Mouse (Mus musculus): Measurements from ENCODE around the gene Nfatc2ip. TPM values are rescaled to one million over a fixed set of nuclear protein-coding genes. Genes with fewer than 3 reads are reported as not detected.

The Nfatc2ip gene
- 22.7 TPM for total RNA-seq (2023)

DNA sequence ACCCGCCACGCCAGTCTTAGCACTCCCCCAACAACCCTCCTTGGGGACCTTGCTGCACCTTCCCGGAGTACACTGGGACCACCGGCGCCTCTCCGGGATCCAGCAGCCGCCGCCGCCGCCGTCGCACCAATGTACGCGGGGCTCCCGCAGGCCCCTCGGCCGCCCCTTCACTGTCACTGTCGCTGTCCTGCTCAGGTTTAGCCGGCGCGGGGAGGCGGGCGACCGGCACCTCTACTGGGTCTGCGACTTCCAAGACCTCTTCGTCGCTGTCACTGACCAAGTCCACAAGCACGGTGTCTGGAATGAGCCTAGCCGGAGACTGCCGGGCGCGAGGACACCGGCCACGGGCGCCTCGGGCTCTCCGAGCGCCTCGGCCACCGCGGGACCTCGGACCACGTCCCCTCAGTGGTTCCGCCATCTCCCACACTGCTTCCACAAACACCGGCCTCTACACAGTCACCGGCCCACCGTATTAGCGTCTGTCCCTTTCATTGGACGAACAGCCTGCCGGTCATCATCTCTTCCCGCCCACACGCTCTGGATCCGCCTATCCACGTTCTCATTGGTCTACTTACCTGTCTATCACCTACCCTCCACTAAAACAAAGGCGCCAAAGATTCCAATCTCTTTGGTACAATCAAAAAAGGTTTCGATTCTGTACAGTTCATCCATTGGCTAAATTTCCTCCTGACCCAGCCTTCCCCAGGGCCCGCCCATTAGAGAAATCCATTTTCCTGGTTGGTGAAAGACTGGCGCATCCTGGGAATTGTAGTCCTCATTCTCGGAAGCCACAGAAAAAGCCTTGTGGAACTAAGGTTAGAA is at the start of gene Nfatc2ip:
Nfatc2ip (minus strand) TSS at position 440 of the 822 bp plus-strand sequence.

GRCm38 (mm10) chr7:126428631-126429502 is 32.3 kb upstream of the Nfatc2ip start, which contains the start of gene Rabep2:
Gene Rabep2, plus strand, starts transcription at chr7:126428759.

GRCm38 (mm10) chr7:126414725-126415124 is 18.2 kb upstream of the Nfatc2ip start, which contains the start of gene Cd19:
Gene Cd19, minus strand, starts transcription at chr7:126414889.

GRCm38 (mm10) chr7:126377278-126378158 is 19.0 kb downstream of the Nfatc2ip start, which contains the start of gene Spns1:
Gene Spns1, minus strand, starts transcription at chr7:126377450.

DNA sequence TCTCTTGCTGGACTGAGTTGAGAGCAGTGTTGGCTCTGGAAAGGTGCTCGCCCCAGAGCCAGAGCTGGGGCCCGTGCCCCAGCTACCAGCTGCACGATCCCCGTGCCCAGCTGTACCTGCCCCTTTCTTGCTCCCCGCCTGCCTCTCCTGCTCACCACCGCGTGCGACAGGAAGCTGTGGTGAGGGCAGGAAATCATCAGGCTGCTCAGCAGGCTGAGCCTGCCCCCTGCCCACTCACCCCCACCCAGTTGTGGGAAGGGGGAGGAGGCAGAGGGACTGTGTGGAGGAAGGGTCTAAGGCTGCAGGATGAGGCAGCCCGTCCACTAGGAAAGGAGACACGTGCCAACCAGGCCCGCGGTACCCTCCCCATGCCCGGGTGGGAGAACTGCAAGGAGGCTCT is 27.1 kb downstream of the Nfatc2ip start, which contains the start of gene Lat:
Lat (minus strand) TSS at position 178 of the 400 bp plus-strand sequence.

Other genes with a start within 250 kb of the Nfatc2ip start
- 211 TPM for gene Xpo6, start 196.2 kb downstream of the Nfatc2ip start, total RNA-seq (2023)
- 50.2 TPM for gene Sbk1, start 124.1 kb downstream of the Nfatc2ip start, total RNA-seq (2023)
- gene Lat, start 27.2 kb downstream of the Nfatc2ip start, total RNA-seq (2023): 698 TPM
- gene Spns1, start 19.3 kb downstream of the Nfatc2ip start, total RNA-seq (2023): 85.7 TPM
- gene Cd19, start 18.2 kb upstream of the Nfatc2ip start, total RNA-seq (2023): 42.7 TPM
- gene Rabep2, start 32.0 kb upstream of the Nfatc2ip start, total RNA-seq (2023): 35.2 TPM
- 0.86 TPM for gene Atp2a1, start 66.4 kb upstream of the Nfatc2ip start, total RNA-seq (2023)
- 95.6 TPM for gene Sh2b1, start 78.7 kb upstream of the Nfatc2ip start, total RNA-seq (2023)
- 49.0 TPM for gene Tufm, start 90.6 kb upstream of the Nfatc2ip start, total RNA-seq (2023)
- 222 TPM for gene Atxn2l, start 106.7 kb upstream of the Nfatc2ip start, total RNA-seq (2023)
- 131 TPM for gene Eif3c, start 169.7 kb upstream of the Nfatc2ip start, total RNA-seq (2023)
- gene Apobr, start 188.2 kb upstream of the Nfatc2ip start, total RNA-seq (2023): 6.9 TPM
- gene Cln3, start 189.1 kb upstream of the Nfatc2ip start, total RNA-seq (2023): 108 TPM
- gene Il27, start 198.2 kb upstream of the Nfatc2ip start, total RNA-seq (2023): not detected
- gene Nupr1, start 234.1 kb upstream of the Nfatc2ip start, total RNA-seq (2023): 1.3 TPM

All from CD4-positive naive resting alpha-beta T cell, adult 57 days (primary cell).